Mouse (Mus musculus) gastrocnemius, adult 2 months (tissue): Measurements from ENCODE around the gene Gm21976. TPM values are rescaled to one million over a fixed set of nuclear protein-coding genes. Genes with fewer than 3 reads are reported as not detected.

Experiments used
- DNase-seq: peaks from one replicate; pipeline ENCODE4 v3.0.0; 2022
- H3K27ac ChIP-seq: fragments of 200-600 bp; 2 replicates; pipeline ENCODE4 v1.8.1; 2022; ENCODE audit warnings: mild to moderate bottlenecking
- H3K4me3 ChIP-seq: fragments of 200-600 bp; 2 replicates; pipeline ENCODE4 v1.8.1; 2022; ENCODE audit warnings: mild to moderate bottlenecking, moderate library complexity
- CTCF ChIP-seq: fragments of 200-600 bp; IDR thresholded peaks from 2 replicates; pipeline ENCODE4 v1.8.1; 2022; ENCODE audit warnings: antibody characterized with exemption, mild to moderate bottlenecking, moderate library complexity
- intact Hi-C: fragments of 180-260 bp; cut with DNase I; formaldehyde crosslinking; loops from one replicate; pipeline ENCODE4 v1.15.1; 2025
- total RNA-seq, 2 experiments: library from RNA; stranded (reverse); gene quantifications; 2 replicates each; pipeline ENCODE4 v1.2.3; 2021

The Gm21976 gene
- total RNA-seq, 2 experiments from 2014 or later: not detected

GRCm38 (mm10) chr13:98274023-98274422 lies 5.7 kb upstream of the Gm21976 start:
- H3K27ac ChIP-seq: no peak overlapping the region
- TF ChIP-seq CTCF: no peak
- DNase-seq: no peak
- intact Hi-C loops: no loop called here
- H3K4me3 ChIP-seq: no peak overlapping the region

- intact Hi-C loops: no loop called here
- no peak for TF ChIP-seq CTCF
- no peak for DNase-seq
- H3K27ac ChIP-seq: no peak overlapping the region
- no peak overlapping the region for H3K4me3 ChIP-seq
Observed at GRCm38 (mm10) chr13:98275646-98276045, 4.0 kb upstream of the Gm21976 start.

- Histone ChIP-seq H3K4me3 (no peak overlapping the region), H3K27ac (no peak overlapping the region)
- intact Hi-C loops: no loop called here
- DNase-seq: no peak
- TF ChIP-seq CTCF: no peak
Observed at GRCm38 (mm10) chr13:98276253-98276652, 3.4 kb upstream of the Gm21976 start.

GRCm38 (mm10) chr13:98277501-98277900 lies 2.2 kb upstream of the Gm21976 start:
- Histone ChIP-seq H3K27ac (no peak overlapping the region), H3K4me3 (no peak overlapping the region)
- DNase-seq: no peak
- intact Hi-C loops: no loop called here
- TF ChIP-seq CTCF: no peak

GRCm38 (mm10) chr13:98280990-98281650 lies 1.4 kb downstream of the Gm21976 start:
- no peak for DNase-seq
- Histone ChIP-seq H3K4me3 (no peak overlapping the region), H3K27ac (no peak overlapping the region)
- no peak for TF ChIP-seq CTCF
- intact Hi-C loops: no loop called here

- Histone ChIP-seq H3K4me3 (no peak overlapping the region), H3K27ac (no peak overlapping the region)
- peak; percentile 3; the same call in 1 of the 2 replicates for TF ChIP-seq CTCF
- no peak for DNase-seq
- intact Hi-C loops: no loop called here
Observed at GRCm38 (mm10) chr13:98290719-98291118, 11.0 kb downstream of the Gm21976 start.

GRCm38 (mm10) chr13:98291712-98292111 lies 12.0 kb downstream of the Gm21976 start:
- Histone ChIP-seq H3K27ac (no peak overlapping the region), H3K4me3 (no peak overlapping the region)
- intact Hi-C loops: no loop called here
- no peak for TF ChIP-seq CTCF
- no peak for DNase-seq

- no peak overlapping the region for H3K27ac ChIP-seq
- DNase-seq: no peak
- intact Hi-C loops: no loop called here
- no peak overlapping the region for H3K4me3 ChIP-seq
- no peak for TF ChIP-seq CTCF
Observed at GRCm38 (mm10) chr13:98296072-98296471, 16.4 kb downstream of the Gm21976 start.

GRCm38 (mm10) chr13:98297883-98298482 lies 18.3 kb downstream of the Gm21976 start:
- intact Hi-C loops: no loop called here

GRCm38 (mm10) chr13:98298833-98299758 lies 19.4 kb downstream of the Gm21976 start:
- peak; percentile 68 for DNase-seq
- Histone ChIP-seq H3K4me3 (no peak overlapping the region), H3K27ac (no peak overlapping the region)
- TF ChIP-seq CTCF: peak; percentile 72
- intact Hi-C loops: no loop called here

More at GRCm38 (mm10) chr13:98297883-98298482, 18.3 kb downstream of the Gm21976 start:
- Histone ChIP-seq H3K4me3 (no peak overlapping the region), H3K27ac (no peak overlapping the region)
- TF ChIP-seq CTCF: no peak
- DNase-seq: no peak

GRCm38 (mm10) chr13:98305257-98305656 lies 25.6 kb downstream of the Gm21976 start:
- H3K27ac ChIP-seq: no peak overlapping the region
- intact Hi-C loops: no loop called here
- DNase-seq: no peak
- no peak overlapping the region for H3K4me3 ChIP-seq
- TF ChIP-seq CTCF: no peak

GRCm38 (mm10) chr13:98306393-98306792 lies 26.7 kb downstream of the Gm21976 start:
- no peak overlapping the region for H3K27ac ChIP-seq
- no peak for TF ChIP-seq CTCF

More at GRCm38 (mm10) chr13:98306393-98306792, 26.7 kb downstream of the Gm21976 start:
- intact Hi-C loops: no loop called here
- no peak overlapping the region for H3K4me3 ChIP-seq
- DNase-seq: no peak
